Mouse (Mus musculus) lung, postnatal 10 days (tissue): ENCODE data around the gene Nectin4.

ENCODE experiments used
- DNase-seq: peaks from one replicate; pipeline ENCODE4 v3.0.0; 2021

Gene Nectin4

DNA sequence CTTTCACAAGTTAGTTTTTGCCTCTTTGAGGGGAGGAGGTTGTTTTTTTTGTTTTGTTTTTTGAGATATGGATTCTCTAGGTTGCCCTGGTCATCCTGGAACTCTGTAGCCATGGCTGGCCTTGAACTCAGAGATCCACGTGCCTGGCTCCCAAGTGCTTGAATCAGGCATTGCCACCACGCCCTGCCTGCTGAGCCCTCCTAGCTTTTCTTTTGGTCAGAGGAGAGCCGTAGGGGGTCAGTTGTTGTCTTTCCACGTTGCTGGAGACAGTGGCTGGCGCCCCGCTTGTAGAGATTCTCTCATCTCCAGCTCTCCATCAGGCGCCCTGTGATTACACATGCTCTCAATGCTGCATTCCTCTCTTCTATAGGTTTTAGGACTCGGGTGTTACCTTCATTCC lies 43.7 kb downstream of the Nectin4 start:
- no peak for DNase-seq

- DNase-seq = no peak
Measured at GRCm38 (mm10) chr1:171418660-171419059, 48.8 kb downstream of the Nectin4 start, which contains the start of gene Tstd1. Gene Tstd1 (plus strand): TSS chr1:171418872.

DNA sequence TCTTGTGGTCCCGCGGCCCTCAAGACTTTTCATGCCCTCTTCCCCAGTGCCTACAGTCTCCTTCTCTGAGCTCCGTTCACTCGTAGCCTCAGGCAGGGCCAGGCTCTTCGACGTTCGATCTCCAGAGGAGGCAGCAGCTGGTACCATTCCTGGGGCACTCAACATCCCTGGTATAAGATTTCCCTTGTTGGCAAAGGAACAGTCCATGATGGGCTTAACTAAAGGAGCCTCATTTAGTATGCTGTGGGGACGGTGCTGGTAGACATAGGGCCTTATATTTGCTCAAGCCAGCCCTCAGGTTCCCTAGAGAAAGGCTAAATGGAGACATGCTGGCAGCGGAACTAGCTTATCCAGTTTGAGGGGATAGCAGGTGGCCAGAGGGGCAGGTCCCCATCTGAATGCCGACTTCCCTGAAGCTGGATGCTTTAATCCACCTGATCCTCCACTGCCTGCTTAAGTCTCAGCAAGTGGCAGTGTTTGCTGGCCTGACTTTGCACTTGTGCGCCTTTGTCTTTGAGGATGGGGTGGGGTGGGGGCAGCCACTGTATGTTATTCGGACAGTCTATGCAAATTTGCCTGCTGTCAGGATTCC lies 49.5 kb downstream of the Nectin4 start:
- DNase-seq = no peak

- no peak for DNase-seq
Measured at GRCm38 (mm10) chr1:171419905-171420304, 50.0 kb downstream of the Nectin4 start.

GRCm38 (mm10) chr1:171422504-171423095 lies 52.7 kb downstream of the Nectin4 start:
- DNase-seq = peak; percentile 30

GRCm38 (mm10) chr1:171424638-171425037 lies 54.7 kb downstream of the Nectin4 start:
- DNase-seq = no peak

DNA sequence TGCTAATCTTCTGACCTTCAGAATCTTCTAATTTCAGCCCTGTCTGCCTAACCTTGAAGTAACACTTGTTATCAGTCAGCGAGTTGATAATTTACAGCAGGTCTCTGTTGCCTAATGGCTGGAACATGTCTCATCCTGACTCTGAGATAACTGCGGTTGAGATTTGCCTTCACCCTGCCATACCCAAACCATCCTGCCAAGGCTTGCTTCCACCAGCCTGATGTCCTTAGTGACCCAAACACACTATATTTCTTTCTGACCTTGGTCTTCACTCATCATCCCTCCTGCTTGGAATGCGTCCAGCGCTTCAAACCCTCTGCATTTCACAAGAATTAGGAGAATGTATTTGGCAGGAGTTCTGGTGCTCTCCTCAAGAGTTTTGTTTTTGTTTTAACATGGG lies 55.2 kb downstream of the Nectin4 start:
- peak; percentile 46 for DNase-seq

GRCm38 (mm10) chr1:171432158-171432557 lies 62.3 kb downstream of the Nectin4 start:
- DNase-seq = no peak

DNA sequence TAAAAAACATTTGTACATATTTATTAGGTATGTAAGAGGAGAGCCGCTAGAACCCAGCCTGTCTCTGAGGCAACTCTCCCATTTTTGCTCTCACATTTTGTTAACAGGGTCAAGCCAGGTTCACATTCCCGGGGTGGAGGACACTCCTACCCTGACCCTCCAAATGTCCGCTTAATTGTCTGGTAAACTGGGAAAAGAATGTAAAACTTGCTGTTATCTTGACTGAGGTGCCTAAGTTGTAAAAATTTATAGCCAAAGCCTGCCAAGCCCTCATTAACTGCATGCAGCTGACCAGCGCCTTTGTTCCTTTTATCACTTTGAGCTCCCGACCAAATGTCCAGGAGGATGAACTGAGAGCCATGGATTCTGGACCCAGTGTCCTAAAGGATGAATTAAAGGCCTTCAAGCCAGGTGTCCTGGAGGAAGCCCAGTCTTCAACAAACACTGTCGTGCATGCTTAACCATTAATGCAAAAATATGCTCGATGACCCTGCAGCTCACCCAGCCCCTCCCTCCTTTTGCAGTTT lies 65.5 kb downstream of the Nectin4 start:
- no peak for DNase-seq

DNA sequence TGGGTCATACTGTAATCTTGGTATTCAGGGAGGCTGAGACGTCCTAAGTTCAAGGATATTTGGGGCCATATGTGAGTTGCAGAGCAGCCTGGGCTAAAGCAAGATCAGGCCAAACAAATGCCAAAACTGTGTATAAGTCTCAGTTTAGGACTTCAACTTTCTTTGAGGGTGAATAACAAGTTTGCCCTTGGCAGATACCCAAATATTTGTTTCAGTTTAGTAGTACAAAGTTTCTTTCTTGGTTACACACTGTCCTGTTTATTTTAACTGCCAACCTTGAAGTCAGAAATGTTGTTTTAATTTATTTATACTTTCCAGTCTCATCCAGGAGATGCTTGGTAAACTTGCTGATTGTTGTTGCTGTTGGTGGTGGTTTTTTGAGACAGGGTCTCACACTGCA lies 66.1 kb downstream of the Nectin4 start:
- no peak for DNase-seq

- DNase-seq = peak; percentile 94
Measured at GRCm38 (mm10) chr1:171437264-171438013, 67.5 kb downstream of the Nectin4 start, which contains the start of gene F11r. Gene F11r (plus strand): TSS chr1:171437535.
